Mouse (Mus musculus) testis, adult 2 months (tissue): Measurements from ENCODE around the gene Phex. TPM values are rescaled to one million over a fixed set of nuclear protein-coding genes. Genes with fewer than 3 reads are reported as not detected.

ENCODE experiments used
- H3K27ac ChIP-seq: fragments of 200-500 bp; 2 replicates; pipeline ENCODE4 v1.5.1; 2012; ENCODE audit warnings: low read depth, low read length; ENCODE audit not compliant: control insufficient read depth, insufficient read depth
- H3K27me3 ChIP-seq: fragments of 200-500 bp; 2 replicates; pipeline ENCODE4 v1.6.1; 2012; ENCODE audit warnings: mild to moderate bottlenecking, low read length, moderate library complexity; ENCODE audit not compliant: control insufficient read depth, insufficient read depth
- H3K36me3 ChIP-seq: fragments of 200-500 bp; 2 replicates; pipeline ENCODE4 v1.6.1; 2012; ENCODE audit warnings: mild to moderate bottlenecking, low read length; ENCODE audit not compliant: control insufficient read depth, insufficient read depth
- H3K4me1 ChIP-seq: fragments of 200-500 bp; 2 replicates; pipeline ENCODE4 v1.6.1; 2012; ENCODE audit warnings: low read length; ENCODE audit not compliant: control insufficient read depth, insufficient read depth
- H3K4me3 ChIP-seq: fragments of 200-500 bp; 2 replicates; pipeline ENCODE4 v1.5.1; 2012; ENCODE audit warnings: low read depth, mild to moderate bottlenecking, low read length, moderate library complexity, mixed read lengths; ENCODE audit not compliant: control insufficient read depth
- CTCF ChIP-seq: fragments of 200-500 bp; IDR thresholded peaks from 2 replicates; pipeline ENCODE4 v1.5.1; 2012; ENCODE audit warnings: low read depth, mild to moderate bottlenecking, inconsistent platforms, low read length, moderate library complexity; ENCODE audit not compliant: control insufficient read depth, insufficient read depth, insufficient replicate concordance
- POLR2A ChIP-seq: fragments of 200-500 bp; IDR thresholded peaks from 2 replicates; pipeline ENCODE4 v1.6.1; 2012; ENCODE audit warnings: low read depth, mild to moderate bottlenecking, inconsistent platforms, low read length, moderate library complexity; ENCODE audit not compliant: control insufficient read depth
- polyA plus RNA-seq: library from polyadenylated mRNA; depleted of rRNA; stranded (reverse); fragments of >200 nt; gene quantifications from 2 replicates; pipeline ENCODE4 v1.2.3, GENCODE M21; 2012; rRNA removed

Gene Phex
- 0.17 and 0.26 TPM in 2 replicates for polyA plus RNA-seq

- Histone ChIP-seq H3K36me3 (no peaks in the 10 kb centered on the region), H3K4me3 (no peak within 1 kb of the TSS), H3K27ac (no peak within 1 kb of the TSS), H3K27me3 (no peaks in the 10 kb centered on the region), H3K4me1 (no peaks in the 10 kb centered on the region)
- TF ChIP-seq POLR2A = no peak
- TF ChIP-seq CTCF = no peak
These were observed at the start of gene Phex for GRCm38 (mm10) chrX:157415212-157415611. Gene Phex (minus strand): TSS chrX:157415312.

GRCm38 (mm10) chrX:157462716-157463115 lies 47.6 kb upstream of the Phex start:
- Histone ChIP-seq H3K27me3 (no peaks in the 10 kb centered on the region), H3K4me1 (no peaks in the 10 kb centered on the region), H3K4me3 (no peak overlapping the region), H3K36me3 (no peaks in the 10 kb centered on the region), H3K27ac (no peak overlapping the region)
- TF ChIP-seq CTCF = no peak
- no peak for TF ChIP-seq POLR2A

DNA sequence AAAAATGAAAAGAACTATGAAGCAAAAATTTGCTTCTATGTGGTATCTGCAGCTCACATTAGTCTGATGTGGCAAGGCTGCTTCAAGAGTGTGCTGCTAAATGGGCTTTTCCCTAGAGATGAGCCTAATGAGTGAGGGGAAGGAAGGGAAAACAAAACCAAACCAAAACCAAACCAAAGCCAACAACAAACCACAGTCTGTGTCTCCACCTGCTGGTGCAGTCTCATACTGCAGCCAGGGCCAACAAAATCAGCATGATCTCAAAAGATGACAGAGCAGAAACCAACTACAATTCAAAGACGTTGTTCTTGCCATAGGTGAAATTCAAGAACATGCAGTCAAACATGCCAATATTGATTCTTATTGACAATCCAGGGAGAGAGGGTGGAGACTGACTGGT lies 39.3 kb upstream of the Phex start:
- H3K27me3 ChIP-seq = no peaks in the 10 kb centered on the region
- H3K4me1 ChIP-seq = no peaks in the 10 kb centered on the region
- no peak for TF ChIP-seq CTCF
- no peak for TF ChIP-seq POLR2A
- H3K36me3 ChIP-seq = no peaks in the 10 kb centered on the region
- no peak overlapping the region for H3K4me3 ChIP-seq
- H3K27ac ChIP-seq = no peak overlapping the region

DNA sequence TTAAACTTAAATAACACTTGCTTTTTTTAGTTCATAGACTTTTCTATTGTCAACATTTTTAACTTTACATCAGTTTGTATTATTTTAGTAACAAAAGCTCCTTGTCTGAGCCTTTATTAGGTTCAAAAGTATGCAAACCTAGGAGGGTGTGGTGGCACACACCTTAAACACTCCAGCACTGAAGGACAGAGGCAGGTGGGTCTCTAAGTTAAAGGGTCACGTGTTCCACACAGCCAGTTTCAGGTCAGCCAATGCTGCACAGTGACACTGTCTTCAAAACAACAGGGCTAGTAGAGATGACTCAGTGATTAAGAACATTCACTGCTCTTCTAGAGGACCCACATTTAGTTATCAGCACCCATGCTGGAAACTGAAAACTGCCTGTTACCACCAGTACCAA lies 33.9 kb upstream of the Phex start:
- Histone ChIP-seq H3K27me3 (no peaks in the 10 kb centered on the region), H3K27ac (no peak overlapping the region), H3K4me1 (no peaks in the 10 kb centered on the region), H3K36me3 (no peaks in the 10 kb centered on the region), H3K4me3 (no peak overlapping the region)
- no peak for TF ChIP-seq POLR2A
- no peak for TF ChIP-seq CTCF

DNA sequence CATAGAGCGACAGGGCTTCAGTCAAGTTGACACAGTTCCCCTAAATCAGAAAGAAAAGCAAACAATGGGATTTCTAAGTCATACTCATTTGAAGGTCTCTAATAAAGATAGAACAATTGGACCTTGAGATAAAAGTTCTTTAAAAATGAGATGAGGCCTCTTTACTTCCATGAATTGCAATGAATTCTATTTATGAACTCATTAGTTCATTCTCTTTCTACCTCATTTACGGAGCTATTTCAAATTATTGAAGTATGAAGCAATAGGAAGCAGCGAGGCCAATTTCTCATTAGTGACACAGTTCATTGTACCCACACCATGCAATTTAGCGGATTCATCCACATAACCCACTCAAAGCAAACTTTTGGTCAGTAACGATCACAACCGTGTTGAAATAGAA lies 32.3 kb upstream of the Phex start:
- TF ChIP-seq POLR2A (no peak), CTCF (no peak)
- no peaks in the 10 kb centered on the region for H3K4me1 ChIP-seq
- no peaks in the 10 kb centered on the region for H3K27me3 ChIP-seq

DNA sequence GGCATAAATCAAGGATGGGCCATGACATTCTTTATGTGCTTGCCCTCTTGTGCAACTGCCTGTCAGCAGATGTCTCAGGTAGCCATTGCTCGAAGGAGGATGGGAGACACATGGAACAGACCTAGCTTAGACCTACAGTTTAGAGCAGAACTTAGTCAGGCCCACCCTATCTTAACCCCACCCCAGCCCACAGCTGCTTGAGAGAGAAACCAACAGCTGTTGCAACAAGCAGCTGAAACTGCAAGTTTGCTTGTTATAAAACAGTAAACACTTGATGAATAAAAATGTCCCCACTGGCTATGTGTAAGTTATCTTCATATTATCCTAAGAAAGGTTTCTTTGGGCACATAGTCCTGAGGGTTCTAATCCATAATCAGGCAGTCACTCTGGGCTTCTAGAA lies 19.7 kb upstream of the Phex start:
- Histone ChIP-seq H3K4me3 (no peak overlapping the region), H3K36me3 (no peaks in the 10 kb centered on the region), H3K27ac (no peak overlapping the region), H3K4me1 (no peaks in the 10 kb centered on the region; the same call in 1 of the 2 replicates), H3K27me3 (no peaks in the 10 kb centered on the region)
- no peak for TF ChIP-seq POLR2A
- no peak for TF ChIP-seq CTCF

More for the DNA sequence above, 32.3 kb upstream of the Phex start:
- no peak overlapping the region for H3K4me3 ChIP-seq
- no peaks in the 10 kb centered on the region for H3K36me3 ChIP-seq
- H3K27ac ChIP-seq = no peak overlapping the region

GRCm38 (mm10) chrX:157419451-157419850 lies 4.3 kb upstream of the Phex start:
- H3K27ac ChIP-seq = no peak overlapping the region
- H3K4me1 ChIP-seq = no peaks in the 10 kb centered on the region
- TF ChIP-seq POLR2A (no peak), CTCF (no peak)
- H3K36me3 ChIP-seq = no peaks in the 10 kb centered on the region
- H3K4me3 ChIP-seq = no peak overlapping the region
- no peaks in the 10 kb centered on the region for H3K27me3 ChIP-seq

DNA sequence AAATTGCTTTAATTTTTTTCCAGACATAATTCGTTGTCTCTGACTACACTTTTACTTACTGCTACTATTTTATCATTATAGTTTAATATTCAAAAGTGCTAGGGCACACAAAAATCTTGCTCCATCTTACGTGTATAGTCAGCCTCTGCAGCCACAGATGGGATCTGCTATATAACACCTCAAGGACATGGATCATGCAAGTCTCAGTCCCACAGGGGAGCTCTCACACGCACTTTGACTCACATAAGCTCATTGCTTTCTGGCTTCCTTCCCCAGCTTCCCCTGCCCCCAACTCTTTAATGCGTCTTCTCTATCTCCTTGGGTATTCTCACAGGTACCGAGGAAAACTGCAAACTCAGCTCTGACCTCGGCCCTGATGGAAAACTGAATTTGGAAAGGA lies 10.2 kb downstream of the Phex start:
- H3K36me3 ChIP-seq = no peaks in the 10 kb centered on the region
- TF ChIP-seq CTCF (no peak), POLR2A (no peak)

More for the DNA sequence above, 10.2 kb downstream of the Phex start:
- Histone ChIP-seq H3K4me1 (no peaks in the 10 kb centered on the region), H3K4me3 (no peak overlapping the region), H3K27me3 (no peaks in the 10 kb centered on the region), H3K27ac (no peak overlapping the region)
